Mouse (Mus musculus): ENCODE results near the gene Wdr83.

- TF ChIP-seq CTCF (IDR thresholded peaks at IDR 0.05; ENCODE audit: control insufficient read depth, insufficient read depth, insufficient replicate concordance, low read depth, low read length) (no peak), POLR2A (IDR thresholded peaks at IDR 0.05; ENCODE audit: control insufficient read depth, low read depth, low read length) (no peak)
These were observed 37.5 kb downstream of the Wdr83 start for GRCm38 (mm10) chr8:85043619-85044018.

All from testis, adult 2 months (tissue).